Mouse (Mus musculus) liver, embryonic 18 days (tissue): ENCODE data around the gene Stx17. TPM values are rescaled to one million over a fixed set of nuclear protein-coding genes. Genes with fewer than 3 reads are reported as not detected.

Experiments
- polyA plus RNA-seq: library from polyadenylated mRNA; depleted of rRNA; stranded (reverse); fragments of >200 nt; gene quantifications from 2 replicates; pipeline ENCODE4 v1.2.3, GENCODE M21; 2012; rRNA removed

Gene Stx17
- 6.5 and 7.4 TPM in 2 replicates for polyA plus RNA-seq

DNA sequence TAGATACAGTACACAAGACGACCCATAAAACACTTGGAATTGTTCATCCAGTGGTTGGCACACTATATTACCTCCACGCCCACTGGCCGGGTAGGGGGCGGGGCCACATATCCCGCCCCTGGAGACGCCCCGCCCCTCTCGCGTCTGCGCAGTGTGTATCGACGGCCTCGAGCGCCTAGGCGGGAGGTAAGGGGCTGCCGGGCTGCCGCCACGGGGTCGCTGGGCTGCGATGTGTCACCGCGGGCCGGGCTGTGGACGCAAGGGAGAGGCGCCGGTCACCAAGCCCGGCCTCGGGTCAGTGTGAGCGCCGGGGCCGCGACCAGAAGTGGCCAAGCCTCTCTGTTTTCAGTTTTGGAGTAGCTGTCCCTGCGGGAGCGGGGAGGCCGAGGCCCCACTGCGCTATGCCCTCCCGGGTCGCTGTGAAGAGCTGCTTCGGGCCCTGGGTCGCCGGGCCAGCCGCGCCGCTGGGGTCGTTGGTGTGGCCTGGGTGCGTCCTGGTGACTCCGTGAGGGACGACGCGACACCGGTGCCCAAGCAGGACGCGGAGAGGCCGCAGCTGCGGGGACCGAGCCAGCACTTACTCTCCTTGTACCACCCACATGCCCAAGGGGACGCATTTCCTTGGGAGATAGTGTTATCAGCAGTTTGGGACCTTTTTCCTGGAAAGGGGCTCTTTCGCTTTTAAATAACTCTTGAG, at the start of gene Stx17:
Stx17 (plus strand) TSS at position 143 of the 697 bp plus-strand sequence.

Other genes starting within 250 kb of the Stx17 start
- gene Nr4a3, start 79.8 kb upstream of the Stx17 start, polyA plus RNA-seq, result 0.01 TPM in 2 replicates
- 27.9 and 30.4 TPM in 2 replicates for gene Erp44, start 154.6 kb downstream of the Stx17 start, polyA plus RNA-seq
- gene Invs, start 154.8 kb downstream of the Stx17 start, polyA plus RNA-seq, result 1.1 TPM in 2 replicates